Mouse (Mus musculus) layer of hippocampus, postnatal 10 days (tissue): ENCODE measurements around the gene Col7a1. TPM values are rescaled to one million over a fixed set of nuclear protein-coding genes. Genes with fewer than 3 reads are reported as not detected.
A peak's percentile ranks its signal among the peaks of the same experiment; 100 is the strongest.

Experiments used
- DNase-seq, 2 experiments: peaks; one replicate each; pipeline ENCODE4 v3.0.0; 2021; ENCODE audit warnings: low spot score in 2 of 2
- long read RNA-seq: library from polyadenylated mRNA; stranded (forward); transcript quantifications from one replicate; pipeline ENCODE4 v2.0.0, GENCODE M21; 2023
- total RNA-seq, 2 experiments: library from RNA; stranded (reverse); gene quantifications; 2 replicates each; pipeline ENCODE4 v1.2.3; 2021

The Col7a1 gene
- total RNA-seq, result 1 to 10 TPM; 3.9 to 4.8 TPM
- long read RNA-seq, partial matches to known transcripts, result 1 of 1 reads
- long read RNA-seq, other reads (novel, unspliced or antisense), result 0 of 1 reads

- DNase-seq, result no peak
Observed at GRCm38 (mm10) chr9:108953081-108953636, at the start of gene Col7a1. TSS of gene Col7a1 (plus strand) at chr9:108953586.

- no peak for DNase-seq
Observed at GRCm38 (mm10) chr9:108912308-108912707, 41.1 kb upstream of the Col7a1 start.

DNA sequence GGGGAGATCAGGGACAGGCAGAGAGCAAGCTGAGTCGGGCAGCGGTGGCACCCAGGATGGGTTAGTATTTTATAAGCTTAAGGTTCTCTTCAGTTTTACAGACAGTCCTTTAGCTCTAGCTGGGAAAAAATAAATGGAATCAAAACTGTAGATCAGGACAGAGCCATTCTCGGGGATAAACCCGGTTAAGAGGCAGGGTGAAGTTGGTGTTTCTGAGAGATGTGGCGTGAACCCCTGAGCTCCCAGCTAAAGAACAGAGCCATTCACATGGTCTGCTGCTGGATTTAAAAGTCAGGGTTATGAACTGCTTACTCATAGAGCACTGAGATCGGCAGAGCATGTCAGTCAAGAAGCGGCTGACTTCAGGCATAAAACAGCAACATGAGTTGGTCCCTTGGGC, 40.2 kb upstream of the Col7a1 start:
- DNase-seq, result no peak

- peak in 1 of 2 experiments; percentile 44 for DNase-seq
Observed at GRCm38 (mm10) chr9:108913621-108914020, 39.8 kb upstream of the Col7a1 start.

- peak; percentile 69 to 77 for DNase-seq
Observed at GRCm38 (mm10) chr9:108914491-108914890, 38.9 kb upstream of the Col7a1 start, which contains the start of gene Tmem89. TSS of gene Tmem89 (plus strand) at chr9:108914619.

DNA sequence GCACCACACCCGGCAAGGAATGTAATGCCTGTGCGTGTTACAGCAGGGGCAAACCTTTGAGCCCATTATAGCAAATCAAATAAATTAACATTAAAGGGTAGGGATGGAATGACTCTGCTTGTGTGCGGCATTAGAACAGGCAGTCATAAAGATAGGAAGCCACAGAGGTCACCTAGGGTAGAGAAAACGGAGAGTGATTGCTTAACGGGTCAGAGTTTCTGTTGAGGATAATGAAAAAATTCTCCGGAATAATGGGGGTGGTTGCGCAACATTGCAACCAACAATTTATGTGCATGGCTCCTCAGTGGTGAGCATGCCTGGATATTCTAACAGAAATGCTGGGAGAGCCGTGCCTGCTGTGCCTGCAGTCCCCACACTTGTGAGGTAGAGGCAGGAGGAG, 27.5 kb upstream of the Col7a1 start:
- no peak for DNase-seq

DNA sequence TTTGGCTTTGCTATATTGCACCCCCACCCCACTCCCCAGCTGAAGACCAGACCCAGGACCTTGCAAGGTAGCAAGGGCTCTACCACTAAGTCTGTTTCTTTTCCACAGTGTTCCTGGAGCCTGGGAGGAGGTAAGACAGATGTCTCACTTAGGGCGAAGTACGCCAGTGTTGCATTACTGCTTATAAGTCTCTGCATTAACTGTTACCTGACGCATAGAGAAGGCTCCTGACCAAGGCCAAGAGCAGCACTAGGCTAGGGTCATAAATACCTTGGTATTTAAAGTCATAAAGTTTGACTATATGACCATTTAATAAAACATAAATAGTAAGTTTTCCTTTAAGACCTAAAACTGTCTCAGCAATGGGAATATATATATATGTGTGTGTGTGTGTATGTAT, 25.0 kb upstream of the Col7a1 start:
- DNase-seq, result no peak

DNA sequence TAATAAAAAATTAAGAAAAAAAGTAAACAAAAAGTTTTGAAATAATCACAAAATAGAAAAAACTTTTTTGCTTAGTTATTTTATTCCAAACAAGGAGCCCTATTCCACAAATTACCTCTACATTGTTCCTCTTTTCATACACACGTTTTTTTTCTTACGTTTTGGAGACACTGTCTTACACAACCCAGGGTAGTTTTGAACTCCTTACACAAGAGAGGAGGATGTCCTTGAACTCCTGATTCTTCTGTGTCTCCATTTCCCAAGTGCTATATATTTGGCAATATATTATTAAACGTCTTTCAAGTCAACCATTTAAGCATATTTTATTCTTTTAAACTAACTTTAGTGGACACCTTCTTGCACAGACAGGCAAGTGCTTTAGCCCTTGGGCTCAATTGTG, 17.4 kb upstream of the Col7a1 start:
- DNase-seq, result no peak

- peak; percentile 97 to 98 for DNase-seq
Observed at GRCm38 (mm10) chr9:108936418-108937364, 16.7 kb upstream of the Col7a1 start, which contains the start of gene Uqcrc1. TSS of gene Uqcrc1 (plus strand) at chr9:108936633.

- no peak for DNase-seq
Observed at GRCm38 (mm10) chr9:108945111-108945510, 8.3 kb upstream of the Col7a1 start.

- no peak for DNase-seq
Observed at GRCm38 (mm10) chr9:108945608-108946007, 7.8 kb upstream of the Col7a1 start.

DNA sequence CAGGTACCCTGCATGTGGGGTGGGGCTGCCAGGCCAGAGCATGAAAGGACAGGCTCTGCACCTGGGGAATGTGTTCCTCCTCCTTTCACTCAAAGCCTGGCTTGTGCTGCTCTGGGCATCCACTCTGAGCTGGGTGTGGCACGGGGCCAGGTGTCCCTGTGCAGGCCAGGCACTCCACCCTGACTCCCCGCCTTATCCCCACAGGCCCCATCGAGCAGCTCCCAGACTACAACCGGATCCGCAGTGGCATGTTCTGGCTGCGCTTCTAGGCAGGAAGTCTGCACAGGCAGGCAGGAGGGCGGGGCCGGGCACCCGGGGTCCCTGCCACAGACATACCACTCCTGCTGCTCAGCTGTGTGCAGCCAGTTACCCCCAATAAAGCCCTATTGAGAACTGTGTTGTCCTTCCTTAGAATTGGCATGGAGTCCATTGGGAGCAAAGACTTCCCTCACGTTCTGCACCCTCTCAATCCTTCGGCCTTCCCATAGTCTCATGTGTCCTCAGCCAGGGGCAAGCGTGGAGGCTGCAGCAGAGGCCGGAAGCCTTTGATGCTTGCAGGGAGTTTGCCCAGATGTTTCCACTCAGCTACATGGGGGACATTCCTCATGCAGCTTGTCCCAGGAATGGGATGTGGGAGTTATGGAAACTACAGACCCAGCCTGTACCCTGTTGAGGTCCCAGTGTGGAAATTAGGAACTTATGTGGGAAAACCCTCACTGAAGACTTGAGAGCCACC, 4.0 kb upstream of the Col7a1 start:
- DNase-seq, result no peak

GRCm38 (mm10) chr9:108949967-108950728, 3.2 kb upstream of the Col7a1 start:
- no peak for DNase-seq

GRCm38 (mm10) chr9:108955241-108955640, 1.9 kb downstream of the Col7a1 start:
- no peak for DNase-seq

GRCm38 (mm10) chr9:108955846-108956245, 2.5 kb downstream of the Col7a1 start:
- no peak for DNase-seq

DNA sequence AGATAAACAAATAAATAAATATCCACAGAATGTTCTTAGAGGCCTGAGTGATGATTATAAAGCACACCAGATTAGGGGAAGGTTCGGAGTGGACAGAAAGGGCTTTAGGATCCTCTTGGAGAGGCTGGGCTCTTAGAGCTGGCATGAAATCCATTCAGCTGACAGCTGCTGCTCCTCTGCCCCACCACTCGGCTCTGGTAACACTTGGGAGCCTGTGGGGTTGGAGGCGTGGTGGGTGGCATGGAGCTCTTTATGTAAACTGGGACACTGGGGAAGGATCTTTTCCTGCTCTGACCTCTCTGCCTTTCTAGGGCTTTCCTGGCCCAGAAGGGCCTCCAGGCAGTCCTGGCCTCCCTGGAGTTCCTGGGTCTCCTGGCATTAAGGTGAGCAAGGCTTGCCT, 10.2 kb downstream of the Col7a1 start:
- DNase-seq, result no peak

DNA sequence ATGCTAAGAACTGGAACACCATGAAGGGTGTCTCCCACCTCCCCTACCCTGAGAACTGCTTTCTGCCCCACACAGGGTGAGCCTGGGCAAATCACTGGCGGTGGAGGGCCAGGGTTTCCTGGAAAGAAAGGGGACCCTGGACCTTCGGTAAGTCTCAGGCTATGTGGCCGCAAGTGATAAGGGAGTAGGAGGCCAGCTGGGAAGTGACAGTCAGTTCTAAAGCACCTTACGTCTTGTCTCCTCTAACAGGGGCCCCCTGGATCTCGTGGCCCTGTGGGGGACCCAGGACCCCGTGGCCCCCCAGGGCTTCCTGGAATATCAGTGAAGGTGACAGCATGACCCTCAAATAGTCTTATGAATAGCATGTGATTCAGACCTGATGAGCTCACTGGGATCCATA, 11.0 kb downstream of the Col7a1 start:
- DNase-seq, result no peak

DNA sequence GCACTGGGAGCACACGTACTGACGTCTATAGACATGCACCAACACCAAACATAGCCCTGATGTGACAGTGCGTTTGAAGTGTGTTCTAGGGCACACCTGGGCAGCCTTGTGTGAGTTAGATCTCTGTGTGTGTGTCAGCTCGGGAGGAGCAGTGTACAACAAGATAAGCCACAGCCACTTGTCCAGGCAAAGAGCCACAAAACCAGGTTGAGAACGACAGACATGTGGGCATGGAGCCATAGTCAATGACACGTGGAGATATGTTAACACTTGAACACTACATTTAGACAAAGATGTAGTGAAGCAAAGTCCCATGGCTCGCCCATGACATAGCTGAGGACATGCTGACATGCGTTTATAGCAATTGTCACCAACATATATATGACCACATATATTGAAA, 17.2 kb downstream of the Col7a1 start:
- no peak for DNase-seq

DNA sequence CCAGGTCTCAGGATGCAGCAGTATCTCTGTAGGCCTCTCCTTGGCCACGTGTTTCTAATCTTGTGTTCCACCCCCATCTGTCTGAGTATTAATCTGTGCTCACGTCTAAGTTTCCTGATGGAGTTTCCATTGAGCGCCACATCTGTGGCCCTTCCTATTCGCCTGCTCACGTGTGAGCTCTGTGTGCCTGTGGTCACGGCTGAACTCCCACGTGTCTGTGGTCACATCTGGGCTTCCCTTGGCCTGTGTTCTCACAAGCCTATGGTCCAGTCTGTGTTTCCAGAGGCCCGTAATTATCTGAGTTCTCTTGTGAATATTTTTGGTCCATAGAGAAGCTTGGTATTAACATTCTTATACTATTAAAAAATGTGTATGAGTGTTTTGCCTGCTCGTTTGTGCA, 23.1 kb downstream of the Col7a1 start:
- DNase-seq, result no peak

GRCm38 (mm10) chr9:108977966-108978365, 24.6 kb downstream of the Col7a1 start:
- no peak for DNase-seq

GRCm38 (mm10) chr9:108982498-108982897, 29.1 kb downstream of the Col7a1 start:
- no peak for DNase-seq
